Mouse (Mus musculus) right cerebral cortex, postnatal 36 days (tissue): ENCODE data around the gene Nr1i2.
"Not testable (repeated sequence)": the region's sequence is repeated elsewhere in the genome, so short reads cannot be mapped to it uniquely, and the experiment has no call there.

Source experiments
- DNase-seq, 2 experiments: peaks; one replicate each; pipeline ENCODE4 v3.0.0; 2022; ENCODE audit warnings: low spot score in 2 of 2, mixed read lengths in 1 of 2

Nr1i2 gene

GRCm38 (mm10) chr16:38294685-38295348 is at the start of gene Nr1i2:
Nr1i2 (minus strand) TSS chr16:38294824.
- no peak for DNase-seq

- peak; percentile 53 to 57 for DNase-seq
Observed at GRCm38 (mm10) chr16:38341396-38342324, 47.0 kb upstream of the Nr1i2 start, which contains the start of gene Maats1. Maats1 (minus strand) TSS chr16:38342143.

- not testable (repeated sequence) for DNase-seq
Observed at GRCm38 (mm10) chr16:38338077-38338476, 43.5 kb upstream of the Nr1i2 start.

- DNase-seq = no peak
Observed at GRCm38 (mm10) chr16:38334431-38334830, 39.8 kb upstream of the Nr1i2 start.

GRCm38 (mm10) chr16:38329340-38329739 is 34.7 kb upstream of the Nr1i2 start:
- no peak for DNase-seq

- no peak for DNase-seq
Observed at GRCm38 (mm10) chr16:38326778-38327397, 32.3 kb upstream of the Nr1i2 start.

GRCm38 (mm10) chr16:38324311-38324710 is 29.7 kb upstream of the Nr1i2 start:
- no peak for DNase-seq

GRCm38 (mm10) chr16:38321452-38321935 is 26.9 kb upstream of the Nr1i2 start:
- peak; percentile 18 to 49 for DNase-seq

GRCm38 (mm10) chr16:38319087-38319486 is 24.5 kb upstream of the Nr1i2 start:
- DNase-seq = no peak

- DNase-seq = no peak
Observed at GRCm38 (mm10) chr16:38318492-38318891, 23.9 kb upstream of the Nr1i2 start.

GRCm38 (mm10) chr16:38308195-38308594 is 13.6 kb upstream of the Nr1i2 start:
- DNase-seq = no peak

GRCm38 (mm10) chr16:38307651-38308050 is 13.0 kb upstream of the Nr1i2 start:
- DNase-seq = no peak

- no peak for DNase-seq
Observed at GRCm38 (mm10) chr16:38307221-38307605, 12.6 kb upstream of the Nr1i2 start.

- DNase-seq = no peak
Observed at GRCm38 (mm10) chr16:38306571-38307220, 12.1 kb upstream of the Nr1i2 start.

- DNase-seq = no peak
Observed at GRCm38 (mm10) chr16:38304460-38305194, 10.0 kb upstream of the Nr1i2 start.

GRCm38 (mm10) chr16:38302367-38302766 is 7.7 kb upstream of the Nr1i2 start:
- no peak for DNase-seq

GRCm38 (mm10) chr16:38298410-38298809 is 3.8 kb upstream of the Nr1i2 start:
- DNase-seq = no peak

- DNase-seq = no peak
Observed at GRCm38 (mm10) chr16:38295349-38295930, 816 bp upstream of the Nr1i2 start.

- no peak for DNase-seq
Observed at GRCm38 (mm10) chr16:38290151-38290550, 4.5 kb downstream of the Nr1i2 start.

GRCm38 (mm10) chr16:38288851-38289250 is 5.8 kb downstream of the Nr1i2 start:
- DNase-seq = no peak

- no peak for DNase-seq
Observed at GRCm38 (mm10) chr16:38287762-38288161, 6.9 kb downstream of the Nr1i2 start.
